Mouse (Mus musculus) hindbrain, embryonic 11.5 days (tissue): Measurements from ENCODE around the gene Ntrk1. TPM values are rescaled to one million over a fixed set of nuclear protein-coding genes. Genes with fewer than 3 reads are reported as not detected.

Source experiments
- ATAC-seq: fragments of 200-750 bp; cut with Nextera tagmentation; 2 replicates; pipeline ENCODE4 v1.8.0; 2017; ENCODE audit warnings: mild to moderate bottlenecking, moderate TSS enrichment, moderate library complexity; ENCODE audit not compliant: low FRiP score
- DNase-seq: peaks from one replicate; pipeline ENCODE4 v3.0.0-alpha.2; 2015; ENCODE audit warnings: low spot score
- H3K27ac ChIP-seq: fragments of 300-500 bp; sonication (generic); 2 replicates; pipeline ENCODE4 v1.5.1; 2014; ENCODE audit warnings: mild to moderate bottlenecking, low read depth, low read length
- H3K27me3 ChIP-seq: fragments of 300-500 bp; sonication (generic); 2 replicates; pipeline ENCODE4 v1.6.1; 2014; ENCODE audit warnings: mild to moderate bottlenecking, low read length, moderate library complexity, mixed read lengths; ENCODE audit not compliant: control insufficient read depth, insufficient read depth
- H3K36me3 ChIP-seq: fragments of 300-500 bp; sonication (generic); 2 replicates; pipeline ENCODE4 v1.6.1; 2014; ENCODE audit warnings: mild to moderate bottlenecking, low read length, moderate library complexity, mixed read lengths; ENCODE audit not compliant: control insufficient read depth, insufficient read depth
- H3K4me1 ChIP-seq: fragments of 300-500 bp; sonication (generic); replicated peaks from 2 replicates; pipeline ENCODE4 v1.6.1; 2014; ENCODE audit warnings: low read length, mixed read lengths; ENCODE audit not compliant: control insufficient read depth, insufficient read depth
- H3K4me2 ChIP-seq: fragments of 300-500 bp; sonication (generic); replicated peaks from 2 replicates; pipeline ENCODE4 v1.6.1; 2014; ENCODE audit warnings: mild to moderate bottlenecking, low read depth, low read length
- H3K4me3 ChIP-seq: fragments of 300-500 bp; sonication (generic); 2 replicates; pipeline ENCODE4 v1.5.1; 2014; ENCODE audit warnings: low read depth, low read length
- H3K9ac ChIP-seq: fragments of 300-500 bp; sonication (generic); 2 replicates; pipeline ENCODE4 v1.6.1; 2014; ENCODE audit warnings: low read depth, low read length
- H3K9me3 ChIP-seq: fragments of 300-500 bp; sonication (generic); 2 replicates; pipeline ENCODE4 v1.6.1; 2016; ENCODE audit warnings: low read length; ENCODE audit not compliant: control insufficient read depth
- WGBS: fragments of 180-500 bp; shearing (Covaris S2); extraction: QIAGEN DNeasy Blood & Tissue Kit; methylation state at CpG from one replicate; pipeline ENCODE4 v1.1.7; 2014; 5-methylcytosine and 5-hydroxymethylcytosine counted together
- polyA plus RNA-seq: library from polyadenylated mRNA; unstranded; fragments of >200 nt; fragmentation: Nextera tagmentation; extraction: Ambion mirVana; gene quantifications from 2 replicates; pipeline ENCODE4 v1.2.1, GENCODE M21; 2014

Gene Ntrk1
- polyA plus RNA-seq, 1 experiment from 2014 or later, result 6.7 TPM

DNA sequence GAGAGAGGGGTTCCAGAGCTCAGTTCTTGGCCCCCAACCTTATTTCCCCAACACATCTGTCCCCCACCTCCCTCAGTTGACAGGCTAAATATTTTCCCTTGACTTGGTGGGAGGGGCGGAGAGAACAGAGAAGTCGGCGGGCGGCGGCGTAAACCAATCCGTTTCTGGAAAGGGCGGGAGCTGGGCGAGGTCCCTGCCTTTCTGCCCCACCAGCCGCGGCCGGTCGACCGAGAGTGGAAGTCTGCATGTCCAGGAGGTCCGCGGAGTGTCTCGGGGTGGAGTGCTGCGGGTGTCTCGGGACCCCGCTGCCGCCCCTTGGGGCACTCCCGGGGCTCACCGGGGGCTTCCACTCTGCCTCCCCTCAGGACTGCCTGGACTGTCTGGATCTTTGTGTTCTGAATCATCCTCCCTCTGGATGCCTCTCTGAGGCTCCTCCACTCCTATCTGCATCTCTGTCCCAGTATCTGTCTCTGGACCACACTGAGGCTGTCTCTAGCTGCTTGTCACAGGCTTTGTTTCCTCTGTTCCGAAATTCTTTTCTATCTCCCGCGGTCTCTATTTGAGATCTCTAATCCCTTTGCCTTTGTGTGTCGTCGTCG lies 1.9 kb upstream of the Ntrk1 start, which contains the start of gene Insrr:
Gene Insrr, plus strand, starts transcription at position 216 of the 599 bp plus-strand sequence.
- Histone ChIP-seq H3K9me3 (no peaks in the 10 kb centered on the region), H3K4me1 (peaks cover 4% of the 10 kb centered on the region), H3K27ac (no peak within 1 kb of the TSS), H3K9ac (peak within 1 kb of the TSS; percentile 4; the same call in 1 of the 2 replicates), H3K4me3 (peak within 1 kb of the TSS; percentile 14), H3K36me3 (no peaks in the 10 kb centered on the region), H3K4me2 (peak within 1 kb of the TSS; percentile 34), H3K27me3 (peaks cover 64% of the 10 kb centered on the region)
- under 1% methylated on average over 29 of the region's 29 CpGs for WGBS
- DNase-seq (no peak), ATAC-seq (no peak)

DNA sequence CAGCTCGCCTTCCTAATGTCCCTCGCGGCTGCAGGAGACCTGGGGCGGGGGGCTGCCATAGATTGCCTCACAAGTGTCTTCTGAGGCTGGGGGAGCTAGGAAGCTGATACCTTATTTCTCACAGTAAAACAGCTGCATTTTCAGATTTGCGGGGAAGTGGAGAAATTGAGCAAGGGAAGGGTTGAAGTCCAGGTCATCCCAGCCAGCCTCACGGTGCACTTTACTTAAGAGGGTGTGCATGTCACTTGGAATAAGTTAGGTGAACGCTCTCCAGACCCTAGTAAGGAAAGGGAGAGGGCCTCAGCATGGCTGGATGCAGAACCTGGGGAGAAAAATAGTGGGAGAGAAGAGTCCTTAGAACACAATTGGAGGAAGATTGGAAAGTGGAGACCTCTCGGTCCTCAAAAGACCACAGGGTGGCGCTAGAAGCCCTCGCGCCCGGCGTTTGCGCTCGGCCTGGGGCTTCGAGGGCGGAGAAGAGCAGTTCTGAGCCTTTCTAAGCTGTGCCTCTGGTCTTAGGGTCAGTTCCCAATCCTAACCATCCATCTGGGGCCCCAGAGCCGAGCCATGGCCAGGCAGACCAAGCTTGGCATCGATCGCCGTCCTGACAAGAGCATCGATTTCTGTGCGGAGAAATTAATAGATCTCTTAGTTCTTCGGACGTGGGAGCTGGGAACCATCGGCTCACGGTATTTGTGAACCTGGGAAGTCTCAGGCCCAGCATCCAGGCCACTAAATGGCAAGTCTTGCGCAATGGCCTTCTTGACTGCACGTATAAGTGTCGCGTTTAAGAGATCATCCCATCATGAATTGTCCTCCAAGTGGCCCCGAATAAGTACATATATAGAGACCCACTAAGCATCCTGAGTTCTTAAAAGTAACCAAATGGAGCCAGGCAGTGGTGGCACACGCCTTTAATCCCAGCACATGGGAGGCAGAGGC lies 645 bp upstream of the Ntrk1 start:
- H3K9me3 ChIP-seq, result no peaks in the 10 kb centered on the region
- peak overlapping the region; percentile 3; the same call in 1 of the 2 replicates for H3K9ac ChIP-seq
- peak; percentile 86 for DNase-seq
- peaks cover 66% of the 10 kb centered on the region for H3K27me3 ChIP-seq
- peaks cover 4% of the 10 kb centered on the region for H3K4me1 ChIP-seq
- H3K4me3 ChIP-seq, result peak overlapping the region; percentile 27
- WGBS, result 15% methylated on average over 33 of the region's 33 CpGs
- H3K36me3 ChIP-seq, result no peaks in the 10 kb centered on the region
- peak overlapping the region; percentile 41 for H3K4me2 ChIP-seq
- H3K27ac ChIP-seq, result no peak overlapping the region
- peak; percentile 60; the same call in 1 of the 2 replicates for ATAC-seq

DNA sequence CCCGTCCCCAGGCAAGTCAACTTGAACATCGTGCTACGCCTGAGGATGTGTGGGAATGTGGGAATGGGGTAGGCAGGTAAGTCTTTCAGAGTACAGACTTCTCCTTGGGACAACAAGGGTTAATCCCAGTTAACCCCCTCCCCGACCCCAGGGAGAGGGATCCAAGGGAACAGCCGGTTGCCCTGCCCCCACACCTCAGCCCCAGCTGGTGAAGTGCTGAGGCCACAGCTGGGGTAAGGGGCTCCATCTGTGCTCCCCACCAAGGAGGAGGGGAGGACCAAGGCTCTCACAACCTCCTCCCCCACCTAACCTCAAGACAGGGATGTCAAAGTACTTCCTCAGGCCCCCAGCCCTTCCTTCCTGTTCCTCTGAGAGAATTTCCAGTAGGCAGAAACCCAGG lies 5.2 kb downstream of the Ntrk1 start:
- H3K4me2 ChIP-seq, result no peak overlapping the region
- H3K4me3 ChIP-seq, result no peak overlapping the region
- DNase-seq (peak; percentile 49), ATAC-seq (peak; percentile 56)
- no peaks in the 10 kb centered on the region for H3K9me3 ChIP-seq
- H3K4me1 ChIP-seq, result peaks cover 11% of the 10 kb centered on the region; the same call in 1 of the 2 replicates
- WGBS, result 31% methylated on average over 5 of the region's 5 CpGs
- H3K27me3 ChIP-seq, result peaks cover 29% of the 10 kb centered on the region
- H3K36me3 ChIP-seq, result no peaks in the 10 kb centered on the region
- H3K9ac ChIP-seq, result no peak overlapping the region
- H3K27ac ChIP-seq, result no peak overlapping the region

DNA sequence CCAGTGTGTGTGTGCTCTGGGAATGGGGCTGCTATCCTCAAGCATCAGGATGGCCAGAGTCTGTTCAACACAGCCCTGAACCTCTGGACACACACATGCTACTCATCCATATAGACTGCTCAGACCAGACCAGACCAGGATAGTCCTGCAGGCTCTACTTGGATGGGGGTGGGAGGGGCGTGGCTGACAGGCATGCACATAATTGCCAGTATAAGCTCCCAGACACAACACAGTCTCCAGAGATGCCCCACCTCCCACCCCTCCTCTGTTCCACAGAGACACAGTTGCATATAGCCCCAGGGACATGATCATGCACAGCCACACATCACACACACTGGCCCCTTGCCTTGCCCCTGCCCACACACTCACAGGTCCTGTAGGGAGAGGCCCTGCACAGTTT lies 5.7 kb downstream of the Ntrk1 start:
- no peak overlapping the region for H3K9ac ChIP-seq
- H3K4me1 ChIP-seq, result peaks cover 9% of the 10 kb centered on the region; the same call in 1 of the 2 replicates
- H3K4me2 ChIP-seq, result no peak overlapping the region
- no peaks in the 10 kb centered on the region for H3K36me3 ChIP-seq
- DNase-seq, result no peak
- 0 out of 2 replicates have a peak overlapping the region, but pooled peaks have one; percentile 14 for H3K27ac ChIP-seq
- 48% methylated on average over 1 of the region's 1 CpGs for WGBS
- no peak overlapping the region for H3K4me3 ChIP-seq
- H3K9me3 ChIP-seq, result no peaks in the 10 kb centered on the region
- peaks cover 24% of the 10 kb centered on the region for H3K27me3 ChIP-seq
- peak; percentile 60 for ATAC-seq

DNA sequence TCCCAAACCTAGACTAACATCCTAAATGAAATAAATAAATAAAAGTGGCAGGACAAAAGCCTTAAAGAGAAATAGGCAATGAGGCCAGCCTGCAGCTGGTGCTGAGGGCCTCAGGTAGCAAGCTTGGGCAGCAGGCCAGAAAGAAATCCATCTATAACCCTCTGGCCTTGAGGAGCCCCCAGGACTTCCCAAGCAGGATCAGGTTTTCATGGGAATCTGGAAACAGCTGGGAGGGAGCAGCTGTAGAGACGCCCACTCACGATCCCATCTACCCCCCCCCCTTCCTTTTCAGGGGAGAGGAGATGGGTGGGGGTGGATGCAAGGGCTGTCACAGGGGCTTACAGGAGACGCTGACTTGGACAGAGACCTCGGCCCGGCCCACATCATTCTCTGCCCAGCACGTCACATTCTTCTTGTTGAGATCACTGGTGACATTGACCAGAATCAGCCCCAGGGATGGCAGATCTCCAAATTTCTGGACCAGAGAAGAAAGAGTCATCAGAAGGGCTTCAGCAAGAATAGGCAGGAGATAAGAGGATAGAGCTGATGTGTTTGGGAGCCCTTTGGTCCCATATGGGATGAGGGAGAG lies 9.2 kb downstream of the Ntrk1 start:
- DNase-seq (no peak), ATAC-seq (no peak)
- Histone ChIP-seq H3K9me3 (no peaks in the 10 kb centered on the region), H3K9ac (no peak overlapping the region), H3K27ac (no peak overlapping the region), H3K36me3 (no peaks in the 10 kb centered on the region), H3K4me3 (no peak overlapping the region), H3K4me2 (no peak overlapping the region), H3K4me1 (peaks cover 9% of the 10 kb centered on the region; the same call in 1 of the 2 replicates), H3K27me3 (no peaks in the 10 kb centered on the region)
- WGBS, result 52% methylated on average over 6 of the region's 6 CpGs

DNA sequence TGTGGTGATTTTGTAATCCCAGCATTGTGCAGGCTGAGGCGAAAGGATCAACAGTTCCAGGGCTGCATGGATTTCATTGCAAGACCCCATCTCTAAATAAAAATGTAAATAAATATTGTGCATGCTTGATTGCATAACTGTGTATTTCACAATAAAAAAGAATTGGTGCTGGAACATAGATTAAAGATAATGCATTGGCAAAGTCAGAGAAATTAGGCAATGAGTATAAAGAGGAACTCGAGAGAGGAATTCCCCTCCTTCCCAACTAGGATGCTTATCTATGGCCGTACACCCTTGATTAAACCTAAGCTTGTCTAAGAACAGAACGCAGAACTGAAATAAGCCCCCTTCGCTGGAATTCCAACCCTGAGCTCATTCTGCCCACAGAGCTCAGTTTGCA lies 9.8 kb downstream of the Ntrk1 start:
- Histone ChIP-seq H3K9ac (no peak overlapping the region), H3K4me3 (no peak overlapping the region), H3K27ac (no peak overlapping the region), H3K9me3 (no peaks in the 10 kb centered on the region), H3K36me3 (no peaks in the 10 kb centered on the region), H3K27me3 (no peaks in the 10 kb centered on the region), H3K4me2 (no peak overlapping the region), H3K4me1 (peaks cover 9% of the 10 kb centered on the region; the same call in 1 of the 2 replicates)
- DNase-seq (no peak), ATAC-seq (no peak)
- 90% methylated on average over 5 of the region's 5 CpGs for WGBS

DNA sequence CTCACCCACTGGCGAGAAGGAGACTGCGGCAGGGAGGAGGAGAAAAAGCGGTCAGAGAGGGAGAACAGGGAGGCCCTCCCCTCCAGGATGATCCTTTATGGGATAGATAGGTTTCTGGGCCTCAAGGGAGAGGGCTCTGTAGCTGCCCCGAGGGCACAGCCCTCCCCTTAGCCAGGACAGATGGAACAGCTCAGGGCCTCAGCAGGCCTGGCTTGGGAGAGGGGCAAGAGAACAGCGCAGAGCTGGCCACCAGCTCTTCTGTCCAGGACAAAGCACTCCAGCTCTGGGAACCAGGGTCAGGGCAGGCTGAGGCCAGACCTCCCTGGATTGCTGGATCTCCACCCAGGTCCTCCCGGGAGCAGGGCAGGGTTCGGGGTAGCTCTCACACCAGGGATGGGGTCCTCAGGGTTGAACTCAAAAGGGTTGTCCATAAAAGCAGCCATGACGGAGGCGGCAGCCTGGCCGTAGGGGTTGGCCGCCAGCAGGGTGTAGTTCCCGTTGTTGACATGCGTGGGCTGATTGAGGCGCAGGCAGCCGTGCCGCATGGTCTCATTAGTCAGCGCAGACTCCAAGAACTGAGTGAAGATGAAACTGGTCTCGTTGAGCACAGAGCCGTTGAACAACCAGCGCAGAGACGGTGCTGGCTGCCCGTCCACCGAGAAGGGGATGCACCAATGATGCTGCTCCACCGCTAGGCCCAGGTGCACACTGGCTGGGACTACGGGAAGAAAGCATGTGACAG lies 11.5 kb downstream of the Ntrk1 start:
- Histone ChIP-seq H3K9ac (no peak overlapping the region), H3K27ac (no peak overlapping the region), H3K36me3 (no peaks in the 10 kb centered on the region), H3K4me1 (0 out of 2 replicates have a peak, but pooled peaks cover 2% of the 10 kb centered on the region), H3K4me2 (no peak overlapping the region), H3K4me3 (no peak overlapping the region), H3K27me3 (no peaks in the 10 kb centered on the region), H3K9me3 (no peaks in the 10 kb centered on the region)
- WGBS, result 86% methylated on average over 25 of the region's 25 CpGs
- no peak for ATAC-seq
- no peak for DNase-seq

DNA sequence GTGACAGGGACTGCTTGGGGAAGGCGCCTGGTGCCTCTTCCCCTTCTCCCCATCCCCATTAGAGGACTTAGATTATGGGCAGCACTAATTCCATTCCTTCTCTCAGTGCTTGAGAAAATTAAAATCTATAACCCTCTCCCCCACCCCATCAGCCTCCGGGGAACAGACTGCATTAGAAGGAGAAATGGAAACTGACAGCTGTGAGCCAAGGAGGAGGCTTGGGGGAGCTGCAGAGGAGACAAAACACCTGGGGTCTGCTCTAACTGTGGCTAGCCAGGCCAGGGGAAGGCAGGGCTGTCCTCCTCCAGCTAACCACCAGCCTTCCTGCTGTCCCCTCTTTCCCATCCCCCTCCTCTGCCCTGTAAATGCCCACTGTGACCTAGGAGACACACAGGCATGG lies 15.9 kb downstream of the Ntrk1 start:
- no peaks in the 10 kb centered on the region for H3K36me3 ChIP-seq
- no peak overlapping the region for H3K4me2 ChIP-seq
- H3K27me3 ChIP-seq, result no peaks in the 10 kb centered on the region
- no peak overlapping the region for H3K9ac ChIP-seq
- DNase-seq, result no peak
- no peak overlapping the region for H3K4me3 ChIP-seq
- peak; percentile 47; the same call in 1 of the 2 replicates for ATAC-seq
- 49% methylated on average over 2 of the region's 2 CpGs for WGBS
- peak overlapping the region; percentile 32 for H3K27ac ChIP-seq
- 0 out of 2 replicates have a peak, but pooled peaks cover 2% of the 10 kb centered on the region for H3K4me1 ChIP-seq
- no peaks in the 10 kb centered on the region for H3K9me3 ChIP-seq
